Mouse (Mus musculus): ENCODE measurements around the gene Ube2q2.

GRCm38 (mm10) chr9:55217381-55217780, 68.7 kb downstream of the Ube2q2 start:
- TF ChIP-seq CTCF (IDR thresholded peaks at IDR 0.05; ENCODE audit: low read depth, low read length) (no peak), GATA1 (IDR thresholded peaks at IDR 0.05; ENCODE audit: borderline replicate concordance, low read length) (no peak)

Data from G1E (cell line).